24 mouse cellular contexts compared by ENCODE assay signal in the genomic region with DNA sequence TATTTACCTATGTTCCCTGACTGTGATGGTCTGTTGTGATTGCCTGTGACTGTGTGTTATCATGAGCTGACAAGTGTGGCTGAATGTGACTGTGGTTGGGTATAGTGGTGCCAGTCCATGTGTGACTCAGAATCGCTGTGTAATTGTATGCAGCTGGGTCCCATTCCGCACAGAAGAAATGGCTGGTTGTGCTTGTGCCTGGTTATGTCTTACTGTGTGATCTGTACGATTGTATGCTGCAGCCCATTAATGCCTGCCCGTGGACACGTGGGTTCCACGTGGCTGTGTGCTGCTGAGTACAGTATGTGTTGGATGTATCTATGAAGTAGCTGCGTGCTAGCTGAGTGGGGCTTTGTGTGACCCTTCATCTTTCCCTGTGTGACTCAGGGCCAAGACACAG. TPM values are rescaled to one million over a fixed set of nuclear protein-coding genes. Genes with fewer than 3 reads are reported as not detected.
DNase-seq lines count a peak whose midpoint lies in the region; TF ChIP-seq lines count a peak whose summit lies in the region.
"Had no signal": no experiment of that assay in that cellular context is flagged by ENCODE, and none has a peak within 500 bp of the region (broad histone marks: within the 10 kb centered on the region; RNA-seq: fewer than 3 reads in every experiment).

No protein-coding gene starts in this region.

- in situ Hi-C loops in ES-E14 (cut with MboI; ENCODE audit: low sequenced_read_pairs in 2 of 2, unreplicated experiment in 2 of 2) = no loop called here

- peak overlapping the region; percentile 51; the same call in 1 of the 2 replicates for H3K27ac ChIP-seq in ES-E14 (ENCODE audit: insufficient read depth, low read depth, low read length, poor library complexity, severe bottlenecking)
- peak overlapping the region; percentile 51 for H3K27ac ChIP-seq in limb, embryonic 10.5 days
- H3K27ac ChIP-seq: hindbrain, embryonic 15.5 days; limb, embryonic 12.5 days; liver, embryonic 12.5 days; midbrain, embryonic 13.5 days had no signal

- WGBS in limb, embryonic 10.5 days = 87% methylated on average over 7 of the region's 7 CpGs

- DNase-seq in heart, adult 11 months = peak; percentile 91
- DNase-seq in heart, adult 9 months (ENCODE audit: low spot score in 2 of 2) = no peak
- DNase-seq in 3T3-L1 (ENCODE audit: low read depth, low spot score) (peak; percentile 72), ES-E14 (ENCODE audit: low read depth, low spot score) (no peak)
- DNase-seq in limb, embryonic 10.5 days (ENCODE audit: low spot score) = no peak
- DNase-seq in adrenal gland, adult 8-10 months = no peak
- DNase-seq in right cerebral cortex, postnatal 36 days (ENCODE audit: low spot score in 2 of 2) = no peak
- no peak for DNase-seq in spleen, postnatal 36 days (ENCODE audit: low spot score in 2 of 2)
- DNase-seq: lung, embryonic 14.5 days; thymus, postnatal 25 days had no signal

- no peak overlapping the region for H3K4me3 ChIP-seq in ES-E14 (ENCODE audit: insufficient read depth in 1 of 2, low read depth in 1 of 2, low read length in 2 of 2, poor library complexity in 1 of 2, severe bottlenecking in 1 of 2)
- no peak overlapping the region for H3K4me3 ChIP-seq in limb, embryonic 10.5 days
- H3K4me3 ChIP-seq: heart, embryonic 12.5 days; hindbrain, embryonic 15.5 days; limb, embryonic 12.5 days; liver, embryonic 12.5 days; midbrain, embryonic 13.5 days had no signal

- H3K9ac ChIP-seq in ES-E14 (ENCODE audit: insufficient read depth, low read depth, low read length, poor library complexity, severe bottlenecking) = no peak overlapping the region
- H3K9ac ChIP-seq: heart, embryonic 12.5 days; hindbrain, embryonic 15.5 days; limb, embryonic 12.5 days; liver, embryonic 12.5 days; lung, embryonic 14.5 days; midbrain, embryonic 13.5 days had no signal

- no peaks in the 10 kb centered on the region for H3K36me3 ChIP-seq in ES-E14 (ENCODE audit: control insufficient read depth, insufficient read depth, low read length, poor library complexity, severe bottlenecking)
- H3K36me3 ChIP-seq in limb, embryonic 10.5 days = no peaks in the 10 kb centered on the region
- H3K36me3 ChIP-seq: heart, embryonic 12.5 days; hindbrain, embryonic 15.5 days; limb, embryonic 12.5 days; liver, embryonic 12.5 days; midbrain, embryonic 13.5 days had no signal

- H3K4me1 ChIP-seq in ES-E14 (ENCODE audit: control insufficient read depth in 2 of 2, insufficient read depth in 2 of 2, low read length in 2 of 2, poor library complexity in 1 of 2) = no peaks in the 10 kb centered on the region
- H3K4me1 ChIP-seq in limb, embryonic 10.5 days = peaks cover 17% of the 10 kb centered on the region
- H3K4me1 ChIP-seq: liver, embryonic 12.5 days had no signal

- H3K27me3 ChIP-seq in limb, embryonic 10.5 days (ENCODE audit: low read depth, poor library complexity, severe bottlenecking) = no peaks in the 10 kb centered on the region
- H3K27me3 ChIP-seq: heart, embryonic 12.5 days; hindbrain, embryonic 15.5 days; limb, embryonic 12.5 days; midbrain, embryonic 13.5 days had no signal

- H3K9me3 ChIP-seq in ES-E14 (ENCODE audit: control insufficient read depth, insufficient read depth, low read depth, low read length) = no peaks in the 10 kb centered on the region
- H3K9me3 ChIP-seq in limb, embryonic 10.5 days (replicated peaks) = no peaks in the 10 kb centered on the region
- H3K9me3 ChIP-seq: heart, embryonic 12.5 days; hindbrain, embryonic 15.5 days; limb, embryonic 12.5 days; liver, embryonic 12.5 days; midbrain, embryonic 13.5 days had no signal

TF ChIP-seq in ES-E14, 5 proteins besides CTCF, POLR2A, EP300 and RAD21:
- TF ChIP-seq HCFC1 (IDR thresholded peaks at IDR 0.05; ENCODE audit: borderline replicate concordance, insufficient read depth, low read length) (no peak), ZC3H11A (IDR thresholded peaks at IDR 0.05; ENCODE audit: borderline replicate concordance, low read depth, low read length) (no peak), MAFK (IDR thresholded peaks at IDR 0.05; ENCODE audit: insufficient read depth, low read depth, low read length) (no peak), ZNF384 (IDR thresholded peaks at IDR 0.05; ENCODE audit: low read depth, low read length) (no peak), CHD2 (IDR thresholded peaks at IDR 0.05; ENCODE audit: low read depth, low read length) (no peak)

RNA-seq across cellular contexts. Expression of gene Eps8l3, which starts 36.2 kb away (rescaled TPM):
- total RNA-seq in ES-E14 (2012; rRNA removed) = not detected in 2 replicates
- not detected in 2 replicates for polyA plus RNA-seq in limb, embryonic 10.5 days (2016; fragmentation: Nextera tagmentation; extraction: Ambion mirVana)
- total RNA-seq in adrenal gland, adult 8-10 months (2022) = not detected
- total RNA-seq: adrenal gland, postnatal 36 days; gastrocnemius, postnatal 25 days; heart, postnatal 14 days; layer of hippocampus, postnatal 10 days; left cerebral cortex, adult 8-10 months had no signal
- polyA plus RNA-seq: activated CD4-positive, CD25-positive, alpha-beta regulatory T cell, adult 4 months; embryonic facial prominence, embryonic 11.5 days; hindbrain, embryonic 15.5 days; kidney, embryonic 14.5 days; limb, embryonic 12.5 days; liver, embryonic 12.5 days; lung, embryonic 14.5 days; midbrain, embryonic 13.5 days; neural tube, embryonic 14.5 days had no signal

RNA-seq across cellular contexts. Expression of gene Gstm5, which starts 54.8 kb away (rescaled TPM):
- total RNA-seq in ES-E14 (2012; rRNA removed) = 12.2 and 20.7 TPM in 2 replicates
- 198 and 203 TPM in 2 replicates for polyA plus RNA-seq in limb, embryonic 10.5 days (2016; fragmentation: Nextera tagmentation; extraction: Ambion mirVana)
- 10 to 100 TPM; 28.1 to 51.7 (median 37.1) TPM for total RNA-seq in adrenal gland, adult 8-10 months (2022)
- polyA plus RNA-seq: activated CD4-positive, CD25-positive, alpha-beta regulatory T cell, adult 4 months had no signal

Comparison
In these comparisons a context has a peak if more than half of its experiments do, and no peak if none do; other contexts are left out.
1. DNase-seq: peak in heart, adult 11 months (single experiment) and 3T3-L1 (single experiment); none in heart, adult 9 months (0 of 2), ES-E14 (single experiment), limb, embryonic 10.5 days (single experiment), adrenal gland, adult 8-10 months (single experiment), right cerebral cortex, postnatal 36 days (0 of 2) and spleen, postnatal 36 days (0 of 2).